Mouse (Mus musculus) midbrain, embryonic 10.5 days (tissue): ENCODE data around the gene Gm5152. TPM values are rescaled to one million over a fixed set of nuclear protein-coding genes. Genes with fewer than 3 reads are reported as not detected.
"Not testable (repeated sequence)": the region's sequence is repeated elsewhere in the genome, so short reads cannot be mapped to it uniquely, and the experiment has no call there.

Source experiments
- DNase-seq: peaks from one replicate; pipeline ENCODE4 v3.0.0-alpha.2; 2017; ENCODE audit warnings: low spot score
- H3K27ac ChIP-seq: fragments of 300-500 bp; sonication (generic); replicated peaks from 2 replicates; pipeline ENCODE4 v1.5.1; 2016; ENCODE audit warnings: mild to moderate bottlenecking
- H3K27me3 ChIP-seq: fragments of 300-500 bp; sonication (generic); 2 replicates; pipeline ENCODE4 v1.6.1; 2016; ENCODE audit warnings: low read depth, mild to moderate bottlenecking; ENCODE audit not compliant: poor library complexity, severe bottlenecking
- H3K36me3 ChIP-seq: fragments of 300-500 bp; sonication (generic); 2 replicates; pipeline ENCODE4 v1.6.1; 2016; ENCODE audit warnings: mild to moderate bottlenecking, moderate library complexity
- H3K4me1 ChIP-seq: fragments of 300-500 bp; sonication (generic); 2 replicates; pipeline ENCODE4 v1.6.1; 2016
- H3K4me3 ChIP-seq: fragments of 300-500 bp; sonication (generic); 2 replicates; pipeline ENCODE4 v1.5.1; 2016; ENCODE audit warnings: mild to moderate bottlenecking, moderate library complexity
- H3K9me3 ChIP-seq: fragments of 300-500 bp; sonication (generic); replicated peaks from 2 replicates; pipeline ENCODE4 v1.6.1; 2016; ENCODE audit warnings: mild to moderate bottlenecking
- WGBS: fragments of 180-500 bp; shearing (Covaris S2); methylation state at CpG from one replicate; pipeline ENCODE4 v1.1.7; 2016; 5-methylcytosine and 5-hydroxymethylcytosine counted together
- polyA plus RNA-seq: library from polyadenylated mRNA; unstranded; fragments of >200 nt; fragmentation: Nextera tagmentation; extraction: Ambion mirVana; gene quantifications from 2 replicates; pipeline ENCODE4 v1.2.1, GENCODE M21; 2016

Gene Gm5152
- polyA plus RNA-seq: not detected in 2 replicates

DNA sequence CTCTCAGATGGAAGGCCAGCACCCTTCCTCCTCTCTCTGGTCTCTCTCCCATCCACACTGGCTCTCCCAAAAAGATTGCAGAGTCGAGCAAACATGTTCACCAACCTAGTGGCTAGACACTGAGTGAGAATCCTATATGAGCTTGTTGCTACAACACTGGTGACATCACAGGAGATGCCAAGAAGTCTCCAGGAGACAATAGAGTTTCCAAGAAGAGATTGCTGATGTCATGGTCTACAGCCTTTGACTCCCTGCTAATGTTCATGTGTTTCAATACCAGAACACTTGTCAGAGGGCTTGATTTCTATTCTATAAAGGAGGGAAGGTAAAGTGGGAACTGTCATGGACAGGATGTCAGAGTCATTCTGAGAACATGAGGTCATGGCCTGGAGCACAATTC, at the start of gene Gm5152:
Gene Gm5152 (minus strand): TSS at position 101 of the 400 bp plus-strand sequence.
- H3K27me3 ChIP-seq, H3K4me3 ChIP-seq, H3K27ac ChIP-seq, H3K4me1 ChIP-seq, DNase-seq, H3K9me3 ChIP-seq, H3K36me3 ChIP-seq: not testable (repeated sequence)
- WGBS: no CpG with 5 or more reads among the region's 1 CpGs

DNA sequence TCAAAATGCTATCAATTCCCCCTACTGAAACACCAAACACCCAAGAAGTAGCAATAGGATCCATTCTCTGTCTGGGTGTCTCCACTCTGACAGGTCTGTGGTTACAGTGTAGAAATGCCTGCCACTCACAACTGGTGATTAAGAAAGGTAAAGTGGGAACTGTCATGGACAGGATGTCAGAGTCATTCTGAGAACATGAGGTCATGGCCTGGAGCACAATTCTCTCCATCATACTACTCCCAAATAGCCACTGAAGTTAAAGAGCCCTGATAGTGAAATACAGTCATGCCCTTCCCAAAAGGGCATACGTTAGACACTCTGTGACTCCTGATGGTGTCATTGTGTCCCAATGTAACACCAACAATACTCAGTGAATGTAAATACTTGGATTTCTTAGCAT, 8.4 kb upstream of the Gm5152 start:
- H3K36me3 ChIP-seq, DNase-seq, H3K4me1 ChIP-seq, H3K27me3 ChIP-seq, H3K4me3 ChIP-seq, H3K9me3 ChIP-seq, H3K27ac ChIP-seq: not testable (repeated sequence)
- 81% methylated on average over 1 of the region's 1 CpGs for WGBS

DNA sequence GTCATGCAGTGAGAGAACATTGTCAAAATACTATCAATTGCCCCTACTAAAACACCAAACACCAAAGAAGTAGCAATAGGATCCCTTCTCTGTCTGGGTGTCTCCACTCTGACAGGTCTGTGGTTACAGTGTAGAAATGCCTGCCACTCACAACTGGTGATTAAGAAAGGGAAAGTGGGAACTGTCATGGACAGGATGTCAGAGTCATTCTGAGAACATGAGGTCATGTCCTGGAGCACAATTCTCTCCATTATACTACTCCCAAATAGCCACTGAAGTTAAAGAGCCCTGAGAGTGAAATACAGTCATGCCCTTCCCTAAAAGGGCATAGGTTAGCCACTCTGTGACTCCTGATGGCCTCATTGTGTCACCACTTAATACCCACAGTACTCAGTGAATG, 556 bp downstream of the Gm5152 start:
- H3K27ac ChIP-seq, H3K27me3 ChIP-seq, DNase-seq, H3K9me3 ChIP-seq, H3K4me1 ChIP-seq, H3K36me3 ChIP-seq, H3K4me3 ChIP-seq: not testable (repeated sequence)

DNA sequence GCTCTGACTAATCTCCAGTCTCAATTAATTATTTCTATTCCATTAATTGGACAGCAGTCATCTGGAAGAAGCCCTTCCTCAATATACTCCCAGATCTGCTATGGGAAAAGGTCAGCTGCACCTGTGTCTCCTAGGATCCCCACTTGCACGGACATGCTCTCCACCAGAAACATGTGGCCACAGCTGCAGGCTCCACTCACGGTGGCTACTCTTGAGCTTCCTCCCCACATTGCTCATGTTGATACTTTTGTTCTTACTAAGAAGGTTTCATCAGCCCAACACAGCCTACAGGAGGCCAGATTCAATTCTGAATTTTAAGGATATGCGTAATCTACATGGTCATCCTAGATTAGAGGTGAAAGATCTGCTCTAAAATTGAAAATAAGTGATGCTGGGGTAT, 5.9 kb downstream of the Gm5152 start:
- WGBS: 86% methylated on average over 3 of the region's 3 CpGs
- not testable (repeated sequence) for H3K27ac ChIP-seq, H3K27me3 ChIP-seq, H3K4me1 ChIP-seq, H3K4me3 ChIP-seq, DNase-seq, H3K9me3 ChIP-seq, H3K36me3 ChIP-seq

DNA sequence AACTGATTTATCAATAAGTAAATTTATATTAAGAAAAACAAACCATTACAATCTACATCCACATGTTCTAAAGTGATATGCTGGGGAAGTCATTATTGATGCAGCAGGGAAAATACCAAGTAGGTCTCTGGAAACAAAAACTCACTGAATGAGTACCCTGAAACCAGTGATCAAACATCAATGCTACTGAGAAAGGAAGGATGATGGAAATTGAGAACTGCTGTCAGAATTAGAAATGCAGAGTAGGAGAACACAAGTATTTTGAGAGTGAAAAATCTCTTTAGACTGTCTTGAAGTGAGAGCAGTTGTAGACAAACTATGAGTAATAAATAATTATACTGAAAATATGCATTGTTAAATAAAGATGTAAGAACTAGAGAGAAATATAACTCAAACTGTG, 26.0 kb downstream of the Gm5152 start:
- H3K4me1 ChIP-seq: no peaks in the 10 kb centered on the region
- no peak for DNase-seq

DNA sequence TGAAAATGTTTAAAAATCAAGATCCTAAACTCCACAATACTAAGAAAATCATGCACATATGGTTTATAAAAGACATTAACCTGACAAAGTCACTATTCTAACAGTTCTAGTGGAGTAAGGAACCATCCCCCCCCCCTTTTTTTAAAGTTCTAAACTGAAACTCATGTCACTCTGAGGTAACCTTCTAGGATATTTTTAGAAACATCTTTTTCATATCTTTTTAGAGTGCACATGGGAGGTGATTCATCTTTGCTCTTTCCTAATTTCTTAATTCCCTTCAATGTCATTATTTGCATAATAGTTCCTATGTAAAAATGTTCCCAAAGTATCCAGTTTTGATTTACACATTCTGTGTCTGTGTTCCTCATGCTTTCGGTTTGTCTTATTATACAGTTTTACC, 43.3 kb downstream of the Gm5152 start:
- Histone ChIP-seq H3K4me1 (no peaks in the 10 kb centered on the region), H3K27ac (no peak overlapping the region), H3K4me3 (no peak overlapping the region), H3K27me3 (no peaks in the 10 kb centered on the region), H3K36me3 (no peaks in the 10 kb centered on the region), H3K9me3 (no peaks in the 10 kb centered on the region)
- no peak for DNase-seq
- WGBS: 96% methylated on average over 1 of the region's 1 CpGs

More for the DNA sequence above, 26.0 kb downstream of the Gm5152 start:
- Histone ChIP-seq H3K27me3 (no peaks in the 10 kb centered on the region), H3K27ac (no peak overlapping the region), H3K9me3 (no peaks in the 10 kb centered on the region), H3K36me3 (no peaks in the 10 kb centered on the region), H3K4me3 (no peak overlapping the region)

DNA sequence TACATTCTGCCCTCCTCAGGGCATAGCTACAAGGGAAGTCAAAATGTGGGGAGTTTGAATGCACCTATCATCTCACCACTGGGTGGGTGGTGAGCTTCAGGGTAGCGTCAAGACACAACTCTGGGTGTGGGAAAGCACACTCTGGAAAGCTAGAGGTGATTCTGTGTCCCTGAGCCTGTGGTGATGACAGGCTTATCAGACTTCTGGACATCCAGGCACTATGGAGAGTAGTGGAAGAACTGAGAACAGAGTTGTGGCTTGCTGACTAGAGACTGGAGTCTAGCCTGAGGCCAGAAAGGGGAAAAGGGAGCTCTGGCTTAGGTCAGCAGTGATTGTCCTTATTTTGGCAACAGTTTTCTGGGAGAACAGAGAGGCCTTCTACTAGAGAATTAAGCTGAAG, 49.4 kb downstream of the Gm5152 start:
- no peak for DNase-seq
- WGBS: 76% methylated on average over 1 of the region's 1 CpGs

More for the DNA sequence above, 49.4 kb downstream of the Gm5152 start:
- Histone ChIP-seq H3K27ac (no peak overlapping the region), H3K36me3 (no peaks in the 10 kb centered on the region), H3K4me3 (no peak overlapping the region), H3K9me3 (no peaks in the 10 kb centered on the region), H3K4me1 (no peaks in the 10 kb centered on the region), H3K27me3 (no peaks in the 10 kb centered on the region)
